Mouse (Mus musculus): ENCODE results near the gene Mapt. TPM values are rescaled to one million over a fixed set of nuclear protein-coding genes. Genes with fewer than 3 reads are reported as not detected.

Mapt gene
- polyA plus RNA-seq, 1 experiment from 2014 or later: 0.90 TPM

DNA sequence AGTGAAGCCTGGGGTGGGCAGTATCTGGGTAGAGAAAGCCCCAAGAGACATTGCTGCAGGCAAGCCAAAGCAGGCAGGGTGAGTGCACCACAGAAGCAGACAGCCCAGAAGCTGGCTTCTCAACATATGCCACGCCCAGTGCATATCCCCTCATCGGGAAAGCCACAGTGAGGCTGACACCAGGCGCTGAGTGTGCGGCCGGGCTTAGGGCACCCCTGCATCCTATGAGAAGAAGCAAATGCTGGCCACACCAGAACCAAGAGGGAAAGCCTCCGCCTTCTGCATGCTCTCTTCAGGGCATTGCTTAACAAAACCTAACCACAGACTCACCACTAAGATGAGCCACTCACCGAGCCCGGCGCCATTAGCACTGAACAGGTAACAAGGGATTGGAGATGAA is 7.9 kb upstream of the Mapt start:
- Histone ChIP-seq H3K27ac (ENCODE audit: low read depth, low read length) (no peak overlapping the region), H3K4me1 (replicated peaks; ENCODE audit: control insufficient read depth, insufficient read depth, low read length) (no peaks in the 10 kb centered on the region), H3K4me3 (ENCODE audit: low read depth, low read length) (no peak overlapping the region), H3K36me3 (ENCODE audit: control insufficient read depth, insufficient read depth, low read length) (no peaks in the 10 kb centered on the region), H3K27me3 (replicated peaks; ENCODE audit: control insufficient read depth, insufficient read depth, low read length) (no peaks in the 10 kb centered on the region), H3K9me3 (ENCODE audit: control insufficient read depth, low read length) (no peaks in the 10 kb centered on the region), H3K4me2 (no peak overlapping the region), H3K9ac (ENCODE audit: low read depth, low read length) (no peak overlapping the region)
- DNase-seq (ENCODE audit: low spot score) (no peak), ATAC-seq (replicated peaks; ENCODE audit: low FRiP score) (no peak)
- WGBS: 74% methylated on average over 9 of the region's 9 CpGs

DNA sequence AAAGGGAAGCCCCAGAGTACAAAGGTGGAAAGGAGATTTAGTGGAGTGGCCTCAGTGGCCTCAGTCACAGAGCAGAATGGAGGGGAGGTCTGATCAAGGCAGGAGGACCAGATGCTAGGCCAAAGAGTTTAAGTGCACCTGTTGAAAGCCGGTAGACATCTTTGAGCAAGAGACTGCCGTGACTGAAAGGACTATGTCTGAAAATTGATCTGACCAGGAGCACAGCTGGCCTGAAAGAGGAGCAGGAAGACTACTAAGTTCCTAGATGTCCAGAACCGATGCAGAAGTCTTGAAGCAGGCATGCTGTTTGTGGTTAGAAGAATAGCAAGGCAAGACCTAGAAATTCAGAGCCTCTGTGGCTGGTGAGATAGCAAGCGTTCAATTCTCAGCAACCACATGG is 1.8 kb upstream of the Mapt start:
- no peak overlapping the region for H3K4me3 ChIP-seq (ENCODE audit: low read depth, low read length)
- no peaks in the 10 kb centered on the region for H3K36me3 ChIP-seq (ENCODE audit: control insufficient read depth, insufficient read depth, low read length)
- WGBS: 59% methylated on average over 4 of the region's 4 CpGs
- no peak overlapping the region for H3K4me2 ChIP-seq
- H3K27ac ChIP-seq (ENCODE audit: low read depth, low read length): no peak overlapping the region
- H3K9me3 ChIP-seq (ENCODE audit: control insufficient read depth, low read length): no peaks in the 10 kb centered on the region
- no peak overlapping the region for H3K9ac ChIP-seq (ENCODE audit: low read depth, low read length)
- peaks cover 43% of the 10 kb centered on the region for H3K27me3 ChIP-seq (replicated peaks; ENCODE audit: control insufficient read depth, insufficient read depth, low read length)
- H3K4me1 ChIP-seq (replicated peaks; ENCODE audit: control insufficient read depth, insufficient read depth, low read length): peaks cover 13% of the 10 kb centered on the region
- no peak for ATAC-seq (replicated peaks; ENCODE audit: low FRiP score)
- DNase-seq (ENCODE audit: low spot score): no peak

DNA sequence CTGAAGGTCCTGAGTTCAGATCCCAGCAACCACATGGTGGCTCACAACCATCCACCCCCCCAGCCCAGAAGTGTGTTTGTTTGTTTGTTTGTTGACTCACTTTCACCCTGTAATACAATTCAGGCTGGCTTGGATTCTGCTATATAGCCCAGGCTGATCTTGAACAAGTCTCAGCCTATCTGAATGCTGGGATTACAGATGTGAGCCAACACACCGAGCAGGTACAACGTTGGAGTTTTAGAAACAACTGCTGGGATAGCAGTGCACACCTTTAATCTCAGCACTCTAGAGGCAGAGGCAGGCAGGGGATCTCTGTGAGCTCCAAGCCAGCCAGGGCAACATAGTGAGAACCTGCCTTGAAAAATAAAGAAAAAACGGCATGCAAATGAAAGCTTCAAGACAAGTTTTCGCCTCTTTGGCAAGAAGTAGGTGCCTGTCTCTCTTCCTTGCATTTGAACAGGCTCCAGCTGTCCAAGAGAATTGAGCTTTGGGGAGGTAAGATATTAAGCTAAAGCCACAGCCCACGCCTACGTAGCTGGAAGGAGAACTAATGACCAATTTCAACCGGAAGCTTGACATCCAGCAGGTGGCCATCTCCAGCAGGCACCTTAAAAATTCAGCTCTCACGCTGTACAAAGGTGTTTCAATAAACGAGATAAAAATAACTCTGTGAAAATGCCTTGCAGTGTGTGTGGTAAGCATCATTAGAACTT is 968 bp upstream of the Mapt start:
- H3K27ac ChIP-seq (ENCODE audit: low read depth, low read length): no peak overlapping the region

DNA sequence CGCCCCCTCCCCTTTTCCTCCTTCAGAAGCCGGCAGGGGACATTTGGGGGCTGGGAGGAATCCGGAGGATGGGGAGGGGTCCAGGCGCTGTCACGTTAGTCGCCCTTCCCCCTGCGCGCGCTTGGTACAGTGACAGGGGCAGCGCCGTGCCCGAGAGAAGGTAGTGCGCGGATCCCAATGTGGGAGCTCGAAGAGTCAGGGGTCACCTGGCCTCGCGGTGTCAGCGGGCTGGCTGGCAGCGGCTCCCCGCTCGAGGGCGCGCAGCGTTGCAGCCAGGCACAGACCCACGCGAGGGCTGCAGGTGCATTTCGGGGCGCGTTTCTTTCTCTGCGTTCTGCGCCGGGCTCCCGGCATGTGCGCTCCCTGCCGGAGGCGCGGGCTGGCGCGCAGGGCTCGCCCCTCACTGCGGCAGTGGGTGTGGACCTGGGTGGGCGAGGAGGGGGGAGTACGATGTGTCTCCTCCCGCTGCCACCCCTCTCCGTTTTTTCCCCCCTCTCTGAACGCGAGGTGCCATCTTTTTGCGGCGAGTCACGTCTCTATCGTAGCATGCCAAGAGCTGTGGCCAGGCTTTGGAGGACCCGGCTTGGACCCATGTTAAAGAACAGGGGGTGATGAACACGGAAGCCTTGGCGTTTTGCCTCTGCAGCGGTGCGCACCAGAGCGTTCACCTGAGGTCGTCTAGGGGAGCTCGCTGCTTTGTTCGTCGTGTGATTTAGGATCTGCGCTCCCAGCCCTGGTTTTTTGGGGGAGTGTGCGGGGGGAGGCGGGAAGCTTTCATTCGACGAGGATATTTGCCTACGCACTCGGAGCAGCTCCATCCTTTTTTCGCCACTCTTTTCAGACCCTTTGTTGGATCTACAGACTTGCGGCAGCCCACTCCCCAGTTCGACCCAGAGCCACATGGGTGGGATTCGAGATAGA is 1.2 kb downstream of the Mapt start:
- 2% methylated on average over 70 of the region's 72 CpGs for WGBS
- ATAC-seq (replicated peaks; ENCODE audit: low FRiP score) (no peak), DNase-seq (ENCODE audit: low spot score) (no peak)
- Histone ChIP-seq H3K36me3 (ENCODE audit: control insufficient read depth, insufficient read depth, low read length) (no peaks in the 10 kb centered on the region), H3K4me3 (ENCODE audit: low read depth, low read length) (peak overlapping the region; percentile 53), H3K4me2 (peak overlapping the region; percentile 94), H3K9ac (ENCODE audit: low read depth, low read length) (no peak overlapping the region), H3K9me3 (ENCODE audit: control insufficient read depth, low read length) (no peaks in the 10 kb centered on the region), H3K27ac (ENCODE audit: low read depth, low read length) (no peak overlapping the region), H3K27me3 (replicated peaks; ENCODE audit: control insufficient read depth, insufficient read depth, low read length) (peaks cover 70% of the 10 kb centered on the region), H3K4me1 (replicated peaks; ENCODE audit: control insufficient read depth, insufficient read depth, low read length) (peaks cover 13% of the 10 kb centered on the region)

More for the DNA sequence above, 968 bp upstream of the Mapt start:
- H3K4me3 ChIP-seq (ENCODE audit: low read depth, low read length): peak overlapping the region; percentile 53
- H3K36me3 ChIP-seq (ENCODE audit: control insufficient read depth, insufficient read depth, low read length): no peaks in the 10 kb centered on the region
- ATAC-seq (replicated peaks; ENCODE audit: low FRiP score): no peak
- H3K27me3 ChIP-seq (replicated peaks; ENCODE audit: control insufficient read depth, insufficient read depth, low read length): peaks cover 51% of the 10 kb centered on the region
- H3K9me3 ChIP-seq (ENCODE audit: control insufficient read depth, low read length): no peaks in the 10 kb centered on the region
- no peak for DNase-seq (ENCODE audit: low spot score)
- H3K4me2 ChIP-seq: peak overlapping the region; percentile 94
- no peak overlapping the region for H3K9ac ChIP-seq (ENCODE audit: low read depth, low read length)
- H3K4me1 ChIP-seq (replicated peaks; ENCODE audit: control insufficient read depth, insufficient read depth, low read length): peaks cover 13% of the 10 kb centered on the region
- WGBS: 13% methylated on average over 9 of the region's 9 CpGs

DNA sequence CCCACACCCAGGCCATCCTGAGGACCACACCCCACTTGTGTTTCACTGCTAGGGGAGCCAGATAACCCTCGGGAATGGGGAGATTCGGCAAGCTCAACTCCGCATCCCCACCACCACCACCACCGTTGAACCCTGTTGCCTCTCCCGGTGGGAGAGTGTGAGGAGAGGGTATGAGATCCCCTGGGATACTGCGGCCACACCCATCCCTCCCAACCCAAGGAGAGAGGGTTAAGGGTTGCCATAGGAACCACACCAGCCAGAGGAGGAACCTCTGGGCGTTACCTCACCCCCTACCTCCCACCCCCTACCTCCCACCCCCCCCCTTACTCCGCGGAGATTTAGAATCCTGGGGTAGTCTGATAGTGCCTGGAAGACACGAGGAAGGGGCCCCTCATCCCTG is 1.9 kb downstream of the Mapt start:
- Histone ChIP-seq H3K9me3 (ENCODE audit: control insufficient read depth, low read length) (no peaks in the 10 kb centered on the region), H3K27ac (ENCODE audit: low read depth, low read length) (no peak overlapping the region), H3K36me3 (ENCODE audit: control insufficient read depth, insufficient read depth, low read length) (no peaks in the 10 kb centered on the region), H3K9ac (ENCODE audit: low read depth, low read length) (no peak overlapping the region), H3K27me3 (replicated peaks; ENCODE audit: control insufficient read depth, insufficient read depth, low read length) (peaks cover 70% of the 10 kb centered on the region), H3K4me2 (no peak overlapping the region), H3K4me3 (ENCODE audit: low read depth, low read length) (no peak overlapping the region), H3K4me1 (replicated peaks; ENCODE audit: control insufficient read depth, insufficient read depth, low read length) (peaks cover 13% of the 10 kb centered on the region)
- 4% methylated on average over 10 of the region's 10 CpGs for WGBS
- ATAC-seq (replicated peaks; ENCODE audit: low FRiP score) (no peak), DNase-seq (ENCODE audit: low spot score) (no peak)

DNA sequence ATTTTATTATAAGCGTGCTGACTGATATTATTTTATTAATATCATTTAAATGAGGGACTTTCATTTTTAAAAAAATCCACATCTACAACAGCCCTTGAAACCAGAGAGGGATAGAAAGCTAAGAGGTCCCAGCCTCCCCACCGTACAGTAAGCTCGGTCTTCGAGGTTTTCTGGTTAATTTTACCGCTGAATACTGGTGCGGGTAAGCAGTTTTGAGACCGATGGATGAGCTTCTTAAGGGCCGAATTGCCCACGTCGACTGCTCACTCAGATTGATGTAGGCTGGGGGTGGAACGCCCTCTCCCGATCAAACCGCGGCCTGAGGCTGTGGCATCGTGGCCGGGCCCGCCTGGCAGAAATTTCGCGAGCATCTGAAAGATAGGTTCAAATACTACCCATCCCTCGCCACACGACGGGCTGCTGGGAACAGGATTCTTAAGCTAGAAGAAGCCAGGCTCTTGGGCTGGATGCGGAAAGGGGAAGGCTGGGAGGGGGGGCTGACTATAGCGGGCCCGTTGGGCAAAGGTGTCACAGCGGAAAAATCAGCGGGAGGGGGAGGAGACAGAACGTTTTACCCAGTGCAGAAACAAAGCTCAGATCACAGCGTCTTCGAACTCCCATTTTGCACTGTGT is 2.5 kb downstream of the Mapt start:
- Histone ChIP-seq H3K4me3 (ENCODE audit: low read depth, low read length) (no peak overlapping the region), H3K4me2 (no peak overlapping the region), H3K9ac (ENCODE audit: low read depth, low read length) (no peak overlapping the region), H3K27me3 (replicated peaks; ENCODE audit: control insufficient read depth, insufficient read depth, low read length) (peaks cover 70% of the 10 kb centered on the region), H3K27ac (ENCODE audit: low read depth, low read length) (no peak overlapping the region), H3K4me1 (replicated peaks; ENCODE audit: control insufficient read depth, insufficient read depth, low read length) (peaks cover 13% of the 10 kb centered on the region), H3K36me3 (ENCODE audit: control insufficient read depth, insufficient read depth, low read length) (no peaks in the 10 kb centered on the region), H3K9me3 (ENCODE audit: control insufficient read depth, low read length) (no peaks in the 10 kb centered on the region)
- WGBS: 5% methylated on average over 30 of the region's 30 CpGs
- DNase-seq (ENCODE audit: low spot score): no peak
- ATAC-seq (replicated peaks; ENCODE audit: low FRiP score): no peak

DNA sequence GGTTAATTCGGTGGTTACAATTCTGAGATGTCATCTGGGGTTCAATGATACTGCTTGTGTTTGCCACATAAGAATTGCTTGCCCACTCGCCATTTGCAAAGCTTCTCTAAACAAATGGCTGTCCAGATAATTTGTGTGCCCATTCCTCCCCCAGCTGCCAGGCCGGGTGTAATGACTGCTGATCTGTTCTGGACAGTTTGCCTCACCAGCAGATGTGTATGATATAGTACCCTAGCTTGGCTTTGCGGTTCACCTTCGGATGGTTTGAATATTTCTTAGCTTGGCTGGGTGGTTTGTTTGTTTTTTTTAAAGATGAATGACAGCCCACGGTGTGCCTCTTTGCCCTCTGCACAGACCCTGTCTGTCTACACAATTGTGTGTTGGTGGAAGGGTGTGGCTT is 3.5 kb downstream of the Mapt start:
- no peak for ATAC-seq (replicated peaks; ENCODE audit: low FRiP score)
- Histone ChIP-seq H3K4me2 (no peak overlapping the region), H3K36me3 (ENCODE audit: control insufficient read depth, insufficient read depth, low read length) (no peaks in the 10 kb centered on the region), H3K9me3 (ENCODE audit: control insufficient read depth, low read length) (no peaks in the 10 kb centered on the region), H3K27me3 (replicated peaks; ENCODE audit: control insufficient read depth, insufficient read depth, low read length) (peaks cover 63% of the 10 kb centered on the region), H3K9ac (ENCODE audit: low read depth, low read length) (no peak overlapping the region), H3K27ac (ENCODE audit: low read depth, low read length) (no peak overlapping the region), H3K4me3 (ENCODE audit: low read depth, low read length) (no peak overlapping the region), H3K4me1 (replicated peaks; ENCODE audit: control insufficient read depth, insufficient read depth, low read length) (peaks cover 13% of the 10 kb centered on the region)
- no peak for DNase-seq (ENCODE audit: low spot score)
- 49% methylated on average over 6 of the region's 6 CpGs for WGBS

DNA sequence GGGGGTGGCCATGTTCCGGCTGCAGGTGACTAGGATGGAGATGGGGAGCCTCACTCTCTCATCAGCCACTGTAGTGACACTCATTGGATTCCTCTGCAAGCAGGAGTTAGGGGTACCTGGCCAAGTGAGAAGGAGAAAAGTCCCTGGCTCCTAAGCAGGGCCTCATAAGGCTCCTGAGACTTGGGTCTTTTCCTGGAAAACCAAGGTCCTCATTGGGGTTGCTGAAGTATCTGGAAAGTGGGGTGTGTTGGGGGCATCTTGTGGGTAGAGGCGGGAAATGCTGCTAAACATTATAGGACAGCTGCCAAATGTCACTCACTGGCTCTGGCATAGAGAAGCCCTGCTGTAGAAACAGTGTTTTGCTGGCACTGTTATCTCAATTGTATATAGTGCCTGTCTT is 4.7 kb downstream of the Mapt start:
- H3K9me3 ChIP-seq (ENCODE audit: control insufficient read depth, low read length): no peaks in the 10 kb centered on the region
- 69% methylated on average over 2 of the region's 2 CpGs for WGBS
- peaks cover 13% of the 10 kb centered on the region for H3K4me1 ChIP-seq (replicated peaks; ENCODE audit: control insufficient read depth, insufficient read depth, low read length)
- peaks cover 58% of the 10 kb centered on the region for H3K27me3 ChIP-seq (replicated peaks; ENCODE audit: control insufficient read depth, insufficient read depth, low read length)
- H3K36me3 ChIP-seq (ENCODE audit: control insufficient read depth, insufficient read depth, low read length): no peaks in the 10 kb centered on the region
- H3K4me3 ChIP-seq (ENCODE audit: low read depth, low read length): no peak overlapping the region
- ATAC-seq (replicated peaks; ENCODE audit: low FRiP score) (no peak), DNase-seq (ENCODE audit: low spot score) (no peak)
- no peak overlapping the region for H3K27ac ChIP-seq (ENCODE audit: low read depth, low read length)
- no peak overlapping the region for H3K4me2 ChIP-seq
- H3K9ac ChIP-seq (ENCODE audit: low read depth, low read length): no peak overlapping the region

Measured in liver, embryonic 11.5 days (tissue).